Mouse (Mus musculus) brain, embryonic 14.5 days (tissue): ENCODE data around the gene Slc43a1.

Experiments
- CTCF ChIP-seq: fragments of 200-500 bp; IDR thresholded peaks from 2 replicates; pipeline ENCODE4 v1.5.1; 2012; ENCODE audit warnings: inconsistent platforms, mild to moderate bottlenecking, moderate library complexity, borderline replicate concordance; ENCODE audit not compliant: insufficient read depth, insufficient read length; ENCODE audit errors: extremely low read depth
- POLR2A ChIP-seq: fragments of 200-500 bp; IDR thresholded peaks from 2 replicates; pipeline ENCODE4 v1.6.1; 2012; ENCODE audit warnings: mild to moderate bottlenecking, inconsistent platforms, borderline replicate concordance; ENCODE audit not compliant: poor library complexity, insufficient read depth, insufficient read length, severe bottlenecking; ENCODE audit errors: extremely low read depth

- TF ChIP-seq CTCF (no peak), POLR2A (no peak)
Measured at GRCm38 (mm10) chr2:84851130-84852040, 12.7 kb downstream of the Slc43a1 start.
